Mouse (Mus musculus): ENCODE results near the gene Git2. TPM values are rescaled to one million over a fixed set of nuclear protein-coding genes. Genes with fewer than 3 reads are reported as not detected.

Git2 gene
- polyA plus RNA-seq, 1 experiment from 2014 or later = 32.6 TPM

GRCm38 (mm10) chr5:114708491-114708890, 66.8 kb downstream of the Git2 start:
- H3K4me2 ChIP-seq (ENCODE audit: low read length) = peak overlapping the region; percentile 91
- H3K27me3 ChIP-seq (ENCODE audit: control insufficient read depth, insufficient read depth, low read length) = no peaks in the 10 kb centered on the region

GRCm38 (mm10) chr5:114707265-114708068, 67.8 kb downstream of the Git2 start, which contains the start of gene Tchp:
Tchp (plus strand) TSS chr5:114707760.
- Histone ChIP-seq H3K4me2 (ENCODE audit: low read length) (peak within 1 kb of the TSS; percentile 91), H3K4me1 (ENCODE audit: control insufficient read depth in 2 of 2, insufficient read depth in 2 of 2, low read length in 2 of 2) (peaks cover 5 to 7% of the 10 kb centered on the region in 2 experiments; a peak in 3 of 4 replicates), H3K36me3 (ENCODE audit: control insufficient read depth, insufficient read depth, low read length) (peaks cover 32% of the 10 kb centered on the region), H3K27me3 (ENCODE audit: control insufficient read depth, insufficient read depth, low read length) (no peaks in the 10 kb centered on the region), H3K9me3 (ENCODE audit: control insufficient read depth, low read length) (no peaks in the 10 kb centered on the region), H3K4me3 (ENCODE audit: control insufficient read depth in 1 of 2, insufficient read depth in 1 of 2, low read depth in 1 of 2, low read length in 2 of 2) (peak within 1 kb of the TSS; percentile 93 to 99), H3K27ac (replicated peaks in 1 of 2; ENCODE audit: control insufficient read depth in 1 of 2, insufficient read depth in 1 of 2, low read depth in 2 of 2, low read length in 2 of 2) (no peak within 1 kb of the TSS), H3K9ac (ENCODE audit: low read length) (peak within 1 kb of the TSS; percentile 86)
- 3% methylated on average over 49 of the region's 49 CpGs for WGBS
- peak; percentile 62; the same call in 1 of the 2 replicates for ATAC-seq (ENCODE audit: insufficient number of reproducible peaks, insufficient read depth, low FRiP score, low read depth)

More at GRCm38 (mm10) chr5:114708491-114708890, 66.8 kb downstream of the Git2 start:
- H3K36me3 ChIP-seq (ENCODE audit: control insufficient read depth, insufficient read depth, low read length) = peaks cover 38% of the 10 kb centered on the region
- ATAC-seq (ENCODE audit: insufficient number of reproducible peaks, insufficient read depth, low FRiP score, low read depth) = no peak
- no peak overlapping the region for H3K27ac ChIP-seq (replicated peaks in 1 of 2; ENCODE audit: control insufficient read depth in 1 of 2, insufficient read depth in 1 of 2, low read depth in 2 of 2, low read length in 2 of 2)
- H3K4me1 ChIP-seq (ENCODE audit: control insufficient read depth in 2 of 2, insufficient read depth in 2 of 2, low read length in 2 of 2) = peaks cover 5 to 7% of the 10 kb centered on the region in 2 experiments; a peak in 3 of 4 replicates
- 52% methylated on average over 15 of the region's 15 CpGs for WGBS
- H3K4me3 ChIP-seq (ENCODE audit: control insufficient read depth in 1 of 2, insufficient read depth in 1 of 2, low read depth in 1 of 2, low read length in 2 of 2) = peak overlapping the region; percentile 93 to 99
- H3K9ac ChIP-seq (ENCODE audit: low read length) = peak overlapping the region; percentile 86; the same call in 1 of the 2 replicates
- H3K9me3 ChIP-seq (ENCODE audit: control insufficient read depth, low read length) = no peaks in the 10 kb centered on the region

- 54% methylated on average over 14 of the region's 14 CpGs for WGBS
- no peaks in the 10 kb centered on the region for H3K36me3 ChIP-seq (ENCODE audit: control insufficient read depth, insufficient read depth, low read length)
- no peak overlapping the region for H3K9ac ChIP-seq (ENCODE audit: low read length)
- no peaks in the 10 kb centered on the region for H3K27me3 ChIP-seq (ENCODE audit: control insufficient read depth, insufficient read depth, low read length)
- H3K27ac ChIP-seq (replicated peaks in 1 of 2; ENCODE audit: control insufficient read depth in 1 of 2, insufficient read depth in 1 of 2, low read depth in 2 of 2, low read length in 2 of 2) = no peak overlapping the region
- H3K4me1 ChIP-seq (ENCODE audit: control insufficient read depth in 2 of 2, insufficient read depth in 2 of 2, low read length in 2 of 2) = no peaks in the 10 kb centered on the region
- H3K4me2 ChIP-seq (ENCODE audit: low read length) = no peak overlapping the region
- no peak overlapping the region for H3K4me3 ChIP-seq (ENCODE audit: control insufficient read depth in 1 of 2, insufficient read depth in 1 of 2, low read depth in 1 of 2, low read length in 2 of 2)
- ATAC-seq (ENCODE audit: insufficient number of reproducible peaks, insufficient read depth, low FRiP score, low read depth) = no peak
- H3K9me3 ChIP-seq (ENCODE audit: control insufficient read depth, low read length) = no peaks in the 10 kb centered on the region
Observed at GRCm38 (mm10) chr5:114702403-114703392, 72.6 kb downstream of the Git2 start.

- Histone ChIP-seq H3K27ac (replicated peaks in 1 of 2; ENCODE audit: control insufficient read depth in 1 of 2, insufficient read depth in 1 of 2, low read depth in 2 of 2, low read length in 2 of 2) (no peak overlapping the region), H3K9me3 (ENCODE audit: control insufficient read depth, low read length) (no peaks in the 10 kb centered on the region), H3K4me1 (ENCODE audit: control insufficient read depth in 2 of 2, insufficient read depth in 2 of 2, low read length in 2 of 2) (no peaks in the 10 kb centered on the region), H3K4me3 (ENCODE audit: control insufficient read depth in 1 of 2, insufficient read depth in 1 of 2, low read depth in 1 of 2, low read length in 2 of 2) (no peak overlapping the region), H3K36me3 (ENCODE audit: control insufficient read depth, insufficient read depth, low read length) (no peaks in the 10 kb centered on the region), H3K4me2 (ENCODE audit: low read length) (no peak overlapping the region), H3K9ac (ENCODE audit: low read length) (no peak overlapping the region), H3K27me3 (ENCODE audit: control insufficient read depth, insufficient read depth, low read length) (0 out of 2 replicates have a peak, but pooled peaks cover 2% of the 10 kb centered on the region)
- ATAC-seq (ENCODE audit: insufficient number of reproducible peaks, insufficient read depth, low FRiP score, low read depth) = no peak
- WGBS = 45% methylated on average over 7 of the region's 7 CpGs
Observed at GRCm38 (mm10) chr5:114699015-114699414, 76.3 kb downstream of the Git2 start.

- WGBS = 84% methylated on average over 19 of the region's 19 CpGs
- Histone ChIP-seq H3K9me3 (ENCODE audit: control insufficient read depth, low read length) (no peaks in the 10 kb centered on the region), H3K4me2 (ENCODE audit: low read length) (no peak overlapping the region), H3K9ac (ENCODE audit: low read length) (no peak overlapping the region), H3K36me3 (ENCODE audit: control insufficient read depth, insufficient read depth, low read length) (no peaks in the 10 kb centered on the region), H3K27ac (replicated peaks in 1 of 2; ENCODE audit: control insufficient read depth in 1 of 2, insufficient read depth in 1 of 2, low read depth in 2 of 2, low read length in 2 of 2) (no peak overlapping the region), H3K4me3 (ENCODE audit: control insufficient read depth in 1 of 2, insufficient read depth in 1 of 2, low read depth in 1 of 2, low read length in 2 of 2) (no peak overlapping the region), H3K27me3 (ENCODE audit: control insufficient read depth, insufficient read depth, low read length) (0 out of 2 replicates have a peak, but pooled peaks cover 5% of the 10 kb centered on the region), H3K4me1 (ENCODE audit: control insufficient read depth in 2 of 2, insufficient read depth in 2 of 2, low read length in 2 of 2) (no peaks in the 10 kb centered on the region)
- ATAC-seq (ENCODE audit: insufficient number of reproducible peaks, insufficient read depth, low FRiP score, low read depth) = no peak
Observed at GRCm38 (mm10) chr5:114698044-114698746, 77.1 kb downstream of the Git2 start.

GRCm38 (mm10) chr5:114696939-114697338, 78.4 kb downstream of the Git2 start:
- Histone ChIP-seq H3K9me3 (ENCODE audit: control insufficient read depth, low read length) (no peaks in the 10 kb centered on the region), H3K4me1 (ENCODE audit: control insufficient read depth in 2 of 2, insufficient read depth in 2 of 2, low read length in 2 of 2) (no peaks in the 10 kb centered on the region), H3K27ac (replicated peaks in 1 of 2; ENCODE audit: control insufficient read depth in 1 of 2, insufficient read depth in 1 of 2, low read depth in 2 of 2, low read length in 2 of 2) (no peak overlapping the region), H3K4me2 (ENCODE audit: low read length) (no peak overlapping the region), H3K4me3 (ENCODE audit: control insufficient read depth in 1 of 2, insufficient read depth in 1 of 2, low read depth in 1 of 2, low read length in 2 of 2) (no peak overlapping the region), H3K9ac (ENCODE audit: low read length) (no peak overlapping the region), H3K36me3 (ENCODE audit: control insufficient read depth, insufficient read depth, low read length) (no peaks in the 10 kb centered on the region), H3K27me3 (ENCODE audit: control insufficient read depth, insufficient read depth, low read length) (peaks cover 8% of the 10 kb centered on the region)
- no peak for ATAC-seq (ENCODE audit: insufficient number of reproducible peaks, insufficient read depth, low FRiP score, low read depth)
- 77% methylated on average over 17 of the region's 17 CpGs for WGBS

- ATAC-seq (ENCODE audit: insufficient number of reproducible peaks, insufficient read depth, low FRiP score, low read depth) = no peak
- H3K4me2 ChIP-seq (ENCODE audit: low read length) = no peak overlapping the region
- H3K4me1 ChIP-seq (ENCODE audit: control insufficient read depth in 2 of 2, insufficient read depth in 2 of 2, low read length in 2 of 2) = peaks cover 3 to 4% of the 10 kb centered on the region in 2 experiments; a peak in 2 of 4 replicates
- no peaks in the 10 kb centered on the region for H3K36me3 ChIP-seq (ENCODE audit: control insufficient read depth, insufficient read depth, low read length)
- no peaks in the 10 kb centered on the region for H3K9me3 ChIP-seq (ENCODE audit: control insufficient read depth, low read length)
- no peak overlapping the region for H3K9ac ChIP-seq (ENCODE audit: low read length)
- H3K4me3 ChIP-seq (ENCODE audit: control insufficient read depth in 1 of 2, insufficient read depth in 1 of 2, low read depth in 1 of 2, low read length in 2 of 2) = no peak overlapping the region
- WGBS = 63% methylated on average over 5 of the region's 5 CpGs
- H3K27ac ChIP-seq (replicated peaks in 1 of 2; ENCODE audit: control insufficient read depth in 1 of 2, insufficient read depth in 1 of 2, low read depth in 2 of 2, low read length in 2 of 2) = no peak overlapping the region
- peaks cover 8% of the 10 kb centered on the region for H3K27me3 ChIP-seq (ENCODE audit: control insufficient read depth, insufficient read depth, low read length)
Observed at GRCm38 (mm10) chr5:114695775-114696174, 79.5 kb downstream of the Git2 start.
